Mouse (Mus musculus) brain, embryonic 14.5 days (tissue): ENCODE measurements around the gene Slc35c2.

Source experiments
- CTCF ChIP-seq: fragments of 200-500 bp; IDR thresholded peaks from 2 replicates; pipeline ENCODE4 v1.5.1; 2012; ENCODE audit warnings: inconsistent platforms, mild to moderate bottlenecking, moderate library complexity, borderline replicate concordance; ENCODE audit not compliant: insufficient read depth, insufficient read length; ENCODE audit errors: extremely low read depth
- POLR2A ChIP-seq: fragments of 200-500 bp; IDR thresholded peaks from 2 replicates; pipeline ENCODE4 v1.6.1; 2012; ENCODE audit warnings: mild to moderate bottlenecking, inconsistent platforms, borderline replicate concordance; ENCODE audit not compliant: poor library complexity, insufficient read depth, insufficient read length, severe bottlenecking; ENCODE audit errors: extremely low read depth

DNA sequence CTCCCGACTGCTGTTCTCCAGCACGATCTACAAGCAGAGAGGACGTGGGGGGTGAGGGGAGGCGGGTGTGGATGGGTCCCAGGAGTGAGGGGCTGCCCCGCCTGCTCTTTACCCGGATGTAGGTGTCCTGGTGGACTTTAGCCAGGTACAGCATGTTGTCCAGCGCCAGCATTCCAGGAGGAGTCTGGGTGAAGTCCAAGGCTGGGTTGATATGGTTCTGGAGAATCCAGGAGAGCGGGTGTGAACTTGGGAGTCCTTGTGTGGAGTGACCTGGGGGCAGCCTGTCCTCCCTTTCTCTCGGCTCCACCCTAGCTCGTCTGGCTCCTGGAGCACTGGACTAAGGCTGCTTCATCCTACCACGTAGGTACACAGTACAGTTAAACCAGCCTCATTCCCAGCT lies 9.8 kb upstream of the Slc35c2 start:
- TF ChIP-seq POLR2A (no peak), CTCF (no peak)
